Mouse (Mus musculus): Measurements from ENCODE around the gene Folr1. TPM values are rescaled to one million over a fixed set of nuclear protein-coding genes. Genes with fewer than 3 reads are reported as not detected.

The Folr1 gene
- polyA plus RNA-seq, 1 experiment from 2014 or later = 1.1 TPM

Small RNA genes within 50 kb of the gene (microRNA-seq; reads per million reads assigned to microRNA genes)
- gene Gm22655 = not detected

Other genes starting within 250 kb of the Folr1 start
- 21.3 TPM in 2 replicates for gene Clpb, start 207.2 kb downstream of the Folr1 start, polyA plus RNA-seq (2015; fragmentation: Nextera tagmentation; extraction: Ambion mirVana)
- gene Phox2a, start 52.5 kb downstream of the Folr1 start, polyA plus RNA-seq (2015; fragmentation: Nextera tagmentation; extraction: Ambion mirVana) = 0.05 TPM in 1 of 2 replicates, not detected in the other
- gene Inppl1, start 32.6 kb downstream of the Folr1 start, polyA plus RNA-seq (2015; fragmentation: Nextera tagmentation; extraction: Ambion mirVana) = 6.0 TPM in 2 replicates
- gene Folr2, start 13.6 kb downstream of the Folr1 start, polyA plus RNA-seq (2015; fragmentation: Nextera tagmentation; extraction: Ambion mirVana) = 6.1 and 6.4 TPM in 2 replicates
- gene Anapc15, start 7.1 kb downstream of the Folr1 start, polyA plus RNA-seq (2015; fragmentation: Nextera tagmentation; extraction: Ambion mirVana) = 36.3 and 41.6 TPM in 2 replicates
- gene Lamtor1, start 35.1 kb upstream of the Folr1 start, polyA plus RNA-seq (2015; fragmentation: Nextera tagmentation; extraction: Ambion mirVana) = 63.7 TPM in 2 replicates
- 0.25 and 0.31 TPM in 2 replicates for gene Tomt, start 35.6 kb upstream of the Folr1 start, polyA plus RNA-seq (2015; fragmentation: Nextera tagmentation; extraction: Ambion mirVana)
- gene Lrrc51, start 63.1 kb upstream of the Folr1 start, polyA plus RNA-seq (2015; fragmentation: Nextera tagmentation; extraction: Ambion mirVana) = 1.3 and 2.1 TPM in 2 replicates
- 32.1 and 32.5 TPM in 2 replicates for gene Numa1, start 63.3 kb upstream of the Folr1 start, polyA plus RNA-seq (2015; fragmentation: Nextera tagmentation; extraction: Ambion mirVana)
- 32.7 and 32.8 TPM in 2 replicates for gene Il18bp, start 147.9 kb upstream of the Folr1 start, polyA plus RNA-seq (2015; fragmentation: Nextera tagmentation; extraction: Ambion mirVana)
- 11.6 and 11.9 TPM in 2 replicates for gene Rnf121, start 194.7 kb upstream of the Folr1 start, polyA plus RNA-seq (2015; fragmentation: Nextera tagmentation; extraction: Ambion mirVana)
- gene Xndc1, start 194.7 kb upstream of the Folr1 start, polyA plus RNA-seq (2015; fragmentation: Nextera tagmentation; extraction: Ambion mirVana) = 12.6 and 12.7 TPM in 2 replicates
- 0.33 and 0.37 TPM in 2 replicates for gene Xntrpc, start 194.9 kb upstream of the Folr1 start, polyA plus RNA-seq (2015; fragmentation: Nextera tagmentation; extraction: Ambion mirVana)
- gene Trpc2, start 212.3 kb upstream of the Folr1 start, polyA plus RNA-seq (2015; fragmentation: Nextera tagmentation; extraction: Ambion mirVana) = 0.07 TPM in 1 of 2 replicates, not detected in the other
- gene Art1, start 231.0 kb upstream of the Folr1 start, polyA plus RNA-seq (2015; fragmentation: Nextera tagmentation; extraction: Ambion mirVana) = 0.79 and 0.93 TPM in 2 replicates
- gene Art5, start 238.7 kb upstream of the Folr1 start, polyA plus RNA-seq (2015; fragmentation: Nextera tagmentation; extraction: Ambion mirVana) = 0.22 and 0.23 TPM in 2 replicates
- gene Chrna10, start 246.0 kb upstream of the Folr1 start, polyA plus RNA-seq (2015; fragmentation: Nextera tagmentation; extraction: Ambion mirVana) = not detected in 2 replicates

Measured in liver, embryonic 16.5 days (tissue).